Mouse (Mus musculus) CH12.LX (cell line): ENCODE results near the gene Ctbp2.

Experiments used
- BHLHE40 ChIP-seq: IDR thresholded peaks from 2 replicates; pipeline ENCODE4 v1.6.1; 2011; ENCODE audit warnings: mild to moderate bottlenecking, low read depth, low read length, improper control_type of control experiment
- CHD1 ChIP-seq: IDR thresholded peaks from 2 replicates; pipeline ENCODE4 v1.6.1; 2012; ENCODE audit warnings: low read depth, low read length, improper control_type of control experiment, inconsistent platforms
- CTCF ChIP-seq, 2 experiments: IDR thresholded peaks in 1 of 2; conservative IDR thresholded peaks in 1 of 2; 2 replicates each; pipeline ENCODE4 v1.5.1; 2011 to 2012; ENCODE audit warnings: low read depth in 2 of 2, low read length in 2 of 2, improper control_type of control experiment in 1 of 2, inconsistent platforms in 1 of 2, mild to moderate bottlenecking in 1 of 2, moderate library complexity in 1 of 2
- ELF1 ChIP-seq: IDR thresholded peaks from 2 replicates; pipeline ENCODE4 v1.6.1; 2014; ENCODE audit warnings: low read depth, mild to moderate bottlenecking, inconsistent platforms, low read length, improper control_type of control experiment
- ETS1 ChIP-seq: conservative IDR thresholded peaks from 2 replicates; pipeline ENCODE4 v1.6.1; 2012; ENCODE audit warnings: low read depth, mild to moderate bottlenecking, inconsistent platforms, low read length, improper control_type of control experiment, moderate library complexity
- HCFC1 ChIP-seq: IDR thresholded peaks from 2 replicates; pipeline ENCODE4 v1.6.1; 2012; ENCODE audit warnings: low read depth, mild to moderate bottlenecking, inconsistent platforms, low read length, improper control_type of control experiment
- NELFE ChIP-seq: IDR thresholded peaks from 2 replicates; pipeline ENCODE4 v1.6.1; 2011; ENCODE audit warnings: low read depth, low read length, improper control_type of control experiment
- POLR2A ChIP-seq: IDR thresholded peaks from 2 replicates; pipeline ENCODE4 v1.6.1; 2011; ENCODE audit warnings: low read depth, mild to moderate bottlenecking, improper control_type of control experiment, low read length
- SMC3 ChIP-seq: IDR thresholded peaks from 2 replicates; pipeline ENCODE4 v1.6.1; 2011; ENCODE audit warnings: low read depth, low read length, improper control_type of control experiment
- USF1 ChIP-seq: IDR thresholded peaks from 2 replicates; pipeline ENCODE4 v1.6.1; 2014; ENCODE audit warnings: low read depth, mild to moderate bottlenecking, inconsistent platforms, low read length, improper control_type of control experiment
- ZNF384 ChIP-seq: IDR thresholded peaks from 2 replicates; pipeline ENCODE4 v1.6.1; 2012; ENCODE audit warnings: low read depth, low read length, improper control_type of control experiment, inconsistent platforms

DNA sequence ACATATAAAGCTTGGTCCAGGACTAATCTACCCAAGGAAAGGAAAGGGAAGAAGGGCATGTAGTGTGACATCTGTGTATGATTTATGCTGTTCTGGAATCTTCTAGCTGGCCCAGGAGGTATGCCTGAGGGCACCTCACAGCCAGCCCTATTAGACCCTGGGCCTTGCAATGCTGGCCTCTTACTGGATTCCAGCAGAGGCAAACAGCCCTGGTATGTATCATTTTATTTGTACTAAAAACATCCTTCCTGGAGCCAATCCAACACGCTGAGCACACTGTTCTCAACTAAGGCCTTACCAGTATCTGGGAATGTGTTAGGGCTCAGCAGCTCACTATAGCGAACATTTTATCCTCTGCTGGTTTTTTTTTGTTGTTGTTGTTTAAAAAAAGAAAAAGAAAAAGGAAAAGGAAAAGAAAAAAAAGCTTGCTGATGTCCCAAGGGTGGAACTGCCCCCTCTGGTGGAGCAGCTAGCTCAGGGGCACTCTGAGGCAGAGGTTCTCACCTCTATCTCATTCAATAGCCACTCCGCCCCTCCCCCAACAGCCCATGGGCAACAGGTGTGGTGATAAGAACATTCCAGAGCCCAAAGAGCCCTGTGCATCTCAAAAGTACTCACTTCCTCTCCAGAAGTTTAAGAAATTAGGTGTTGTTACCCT is 83.3 kb downstream of the Ctbp2 start:
- TF ChIP-seq CTCF (conservative IDR thresholded peaks at IDR 0.05 in 1 of 2, IDR thresholded peaks at IDR 0.05 in 1 of 2; ENCODE audit: low read depth in 2 of 2, low read length in 2 of 2) (peak in 1 of 2 experiments; percentile 15; a peak in 1 of 4 replicates), HCFC1 (no peak), BHLHE40 (no peak), USF1 (no peak), NELFE (no peak), SMC3 (no peak), POLR2A (no peak), ZNF384 (0 out of 2 replicates have a peak, but pooled peaks have one; percentile 5), CHD1 (no peak), ETS1 (no peak), ELF1 (no peak)
